Mouse (Mus musculus) thymus, postnatal 0 days (tissue): ENCODE measurements around the gene Fgfr3. TPM values are rescaled to one million over a fixed set of nuclear protein-coding genes. Genes with fewer than 3 reads are reported as not detected.

Experiments used
- DNase-seq: peaks from one replicate; pipeline ENCODE4 v3.0.0-alpha.2; 2015; ENCODE audit warnings: low spot score
- polyA plus RNA-seq: library from polyadenylated mRNA; unstranded; fragments of >200 nt; fragmentation: Nextera tagmentation; extraction: Ambion mirVana; gene quantifications from 2 replicates; pipeline ENCODE4 v1.2.1, GENCODE M21; 2015

The Fgfr3 gene
- polyA plus RNA-seq, result 0.67 and 0.73 TPM in 2 replicates

DNA sequence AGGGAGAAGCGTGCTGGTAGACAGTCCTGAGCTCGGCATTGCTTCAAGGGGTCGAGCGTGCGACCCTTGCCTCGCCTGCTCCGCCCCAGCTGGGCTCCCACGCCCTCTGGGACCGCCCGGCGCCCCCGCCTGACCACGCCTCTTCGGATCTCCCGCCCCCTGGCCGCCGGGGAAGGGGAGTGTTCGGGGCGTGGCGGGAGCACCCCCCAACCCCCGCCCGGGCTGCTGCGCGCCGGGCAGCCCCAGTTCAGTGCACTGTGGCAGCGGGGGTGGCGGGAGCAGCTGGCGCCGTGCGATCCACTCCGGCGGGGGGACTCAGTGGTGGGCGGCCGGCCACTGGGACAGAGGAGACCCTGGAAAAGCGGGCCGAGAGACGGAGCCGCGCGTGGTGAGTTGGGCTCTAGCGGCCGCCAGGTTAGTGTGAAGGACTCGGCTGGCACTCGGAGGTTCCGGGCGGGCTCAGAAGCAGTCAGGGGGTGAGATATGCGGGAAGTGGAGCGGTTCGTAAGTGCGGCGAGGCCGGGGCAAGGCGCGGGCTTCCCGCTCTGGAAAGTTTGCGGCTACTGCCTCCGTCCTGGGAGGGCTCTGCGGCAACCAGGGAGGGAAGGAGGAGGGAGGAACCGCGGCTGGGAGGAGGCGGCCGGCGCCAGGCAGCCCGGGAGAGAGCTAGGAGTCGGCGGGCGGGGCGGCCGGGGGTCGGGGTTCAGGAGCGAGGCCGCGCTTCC, at the start of gene Fgfr3:
Gene Fgfr3 (plus strand): TSS at position 134 of the 725 bp plus-strand sequence.
- DNase-seq, result peak; percentile 49

DNA sequence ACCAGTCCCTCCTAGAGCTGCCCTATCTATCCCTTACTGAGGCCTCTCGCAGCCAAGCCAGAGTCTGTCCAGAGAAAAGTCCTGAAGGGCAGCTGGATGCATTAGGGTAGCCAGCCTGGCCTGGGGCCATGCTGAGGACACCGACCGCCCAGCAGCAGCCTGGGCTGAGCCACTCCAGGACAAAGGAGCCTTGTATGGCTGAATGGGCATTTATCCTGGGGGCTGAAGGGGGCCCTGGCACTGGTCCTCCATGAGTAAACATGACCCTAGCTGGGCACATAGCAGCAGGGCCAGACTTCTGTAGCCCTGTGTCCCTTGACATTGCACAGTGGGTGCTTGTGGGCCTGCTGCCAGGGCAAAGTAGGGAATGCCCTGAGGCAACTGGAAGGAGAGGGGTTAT, 47.0 kb upstream of the Fgfr3 start:
- no peak for DNase-seq

DNA sequence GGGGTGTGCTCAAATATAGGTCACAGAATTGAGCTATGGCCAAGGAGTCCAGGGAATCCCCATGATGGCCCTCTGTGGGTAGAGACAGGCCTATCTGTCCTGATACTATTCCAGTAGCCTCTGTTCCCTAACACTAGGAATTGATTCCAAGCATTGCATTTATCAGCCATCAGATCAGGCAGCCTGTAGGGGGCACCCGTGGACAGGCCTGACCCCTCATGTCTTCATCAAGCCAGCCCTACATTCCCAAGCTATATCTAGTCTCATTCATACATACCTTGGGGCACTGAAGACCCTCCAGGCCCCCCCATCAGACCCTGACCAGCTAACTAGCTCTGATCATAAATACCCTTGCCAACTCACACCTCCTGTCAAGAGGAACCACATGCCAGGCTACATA, 45.5 kb upstream of the Fgfr3 start:
- DNase-seq, result no peak

DNA sequence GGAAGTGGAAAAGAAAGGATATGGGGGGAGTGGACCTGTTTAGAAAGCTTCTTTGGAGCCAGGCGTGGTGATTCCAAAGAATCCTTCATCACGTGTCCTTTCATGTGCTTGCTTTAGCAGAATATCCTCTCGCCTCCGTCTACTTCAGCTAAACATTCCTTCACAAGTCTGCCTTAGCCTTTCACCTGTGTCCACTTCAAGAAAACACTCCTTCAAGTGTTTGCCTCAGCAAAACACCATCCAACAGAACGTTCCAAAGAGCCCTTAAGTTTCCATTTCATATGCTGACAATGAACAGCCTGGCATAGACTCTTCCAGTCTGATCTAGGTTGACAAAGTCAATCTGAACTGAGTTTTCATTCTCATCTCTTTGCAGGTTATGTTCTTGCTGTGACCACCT, 43.2 kb upstream of the Fgfr3 start:
- no peak for DNase-seq

DNA sequence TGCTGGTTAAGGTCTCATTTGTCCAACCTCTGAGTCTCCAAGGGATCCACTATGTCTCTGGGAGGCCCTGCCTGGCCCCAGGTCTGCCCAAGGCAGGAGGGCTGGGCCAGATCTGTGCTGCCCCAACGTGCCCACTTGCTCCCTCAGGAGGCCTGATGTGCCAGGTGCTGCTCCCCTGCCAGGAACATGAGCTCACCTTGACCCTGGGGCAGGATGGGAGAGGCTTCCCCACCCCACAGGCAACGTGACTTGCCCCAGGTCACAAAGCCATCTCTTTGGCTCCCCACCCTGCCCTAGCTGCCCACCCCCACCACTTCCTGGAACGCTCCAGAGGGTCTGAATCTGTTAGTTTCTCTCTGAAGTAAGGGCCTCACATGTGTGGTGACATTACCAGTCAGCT, 40.4 kb upstream of the Fgfr3 start:
- no peak for DNase-seq

DNA sequence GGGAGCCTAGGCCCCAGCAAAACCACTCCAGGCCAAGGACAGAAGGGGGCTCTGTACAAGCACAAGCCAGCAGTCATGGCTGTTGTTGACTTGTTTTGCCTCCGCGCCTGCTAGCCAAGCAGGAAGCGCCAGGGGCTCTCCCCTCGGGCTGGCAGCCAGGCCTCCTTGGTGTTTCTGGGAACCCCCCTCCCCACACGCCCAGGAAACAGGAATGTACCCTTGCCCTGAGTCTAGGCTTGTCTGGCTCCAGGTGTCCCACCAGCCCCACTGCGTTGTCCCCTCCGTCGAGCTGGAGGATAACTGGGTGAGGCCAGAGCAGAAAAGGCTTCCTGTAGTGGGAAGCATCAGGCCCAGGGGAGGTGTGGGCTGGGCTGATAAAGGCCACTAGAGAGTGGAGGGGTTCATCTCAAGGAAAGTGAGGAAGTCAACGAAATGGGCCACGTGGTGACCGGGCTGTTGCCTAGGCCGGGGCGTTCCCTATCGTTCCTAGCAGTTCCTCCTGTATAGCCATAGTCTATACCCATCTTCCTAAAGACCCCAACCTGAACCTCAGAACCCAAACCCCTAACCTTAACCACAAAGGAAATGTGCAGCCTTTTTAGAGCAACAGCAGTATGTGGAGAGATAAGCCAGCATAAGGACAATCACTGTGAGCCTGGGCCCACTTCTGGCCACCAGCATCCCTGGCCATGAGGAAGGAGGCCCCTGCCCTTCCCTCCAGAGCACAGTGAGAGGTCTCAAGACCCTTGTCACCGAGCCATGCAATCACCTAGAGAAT, 39.7 kb upstream of the Fgfr3 start:
- no peak for DNase-seq

DNA sequence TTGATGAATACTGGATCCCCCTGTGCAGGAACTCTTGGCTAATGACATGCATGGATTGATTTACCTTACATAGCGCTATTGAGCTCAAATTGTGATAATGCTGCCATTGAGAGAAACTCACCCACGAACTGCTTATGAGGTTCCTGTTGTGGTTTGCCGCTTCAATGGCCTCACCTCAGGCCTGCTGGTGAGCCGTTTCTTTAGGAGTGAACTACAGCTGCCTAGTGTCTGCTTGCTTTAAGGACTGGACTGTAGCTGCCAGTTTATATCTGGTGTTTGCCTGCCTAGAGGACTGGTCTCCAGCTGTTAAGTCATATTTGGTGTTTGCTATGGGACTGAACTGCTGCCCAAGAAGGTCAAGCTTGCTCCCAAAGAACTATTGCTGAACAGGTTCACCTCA, 38.5 kb upstream of the Fgfr3 start:
- no peak for DNase-seq

DNA sequence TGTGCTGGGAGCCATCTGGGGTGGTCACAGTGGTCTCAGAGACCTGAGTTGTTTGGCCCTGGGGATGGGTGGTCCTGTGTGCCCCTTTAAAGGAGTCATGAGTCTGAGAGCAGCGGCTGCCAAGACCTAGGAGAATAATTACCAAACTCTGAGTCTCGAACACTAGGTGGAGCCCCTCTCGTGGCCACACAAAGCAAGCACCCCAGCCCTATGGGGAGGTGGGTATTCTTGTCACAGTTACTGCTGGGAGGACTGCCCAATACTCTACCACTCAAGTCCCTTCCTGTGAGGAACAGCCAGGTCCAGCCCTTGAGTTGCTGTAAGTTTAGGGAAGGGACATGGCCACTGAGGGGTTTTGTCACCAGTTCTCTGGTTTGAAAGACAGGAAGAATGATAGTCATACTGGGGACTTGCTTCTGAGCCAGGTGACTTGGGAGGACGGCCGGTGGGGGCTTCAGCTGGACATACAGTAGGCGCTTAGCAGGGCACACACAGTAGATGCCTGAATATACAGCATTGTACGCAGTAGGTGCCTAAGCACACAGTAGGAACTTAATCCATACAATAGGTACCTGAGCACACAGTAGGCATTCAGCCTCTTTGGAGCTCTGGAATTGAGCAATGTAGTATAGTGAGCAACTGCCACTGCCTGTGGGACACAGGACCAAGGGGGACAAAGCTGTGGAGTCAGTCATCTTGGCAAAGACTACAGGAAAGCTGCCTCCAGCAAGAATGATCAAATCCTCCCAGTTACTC, 37.4 kb upstream of the Fgfr3 start:
- peak; percentile 40 for DNase-seq

DNA sequence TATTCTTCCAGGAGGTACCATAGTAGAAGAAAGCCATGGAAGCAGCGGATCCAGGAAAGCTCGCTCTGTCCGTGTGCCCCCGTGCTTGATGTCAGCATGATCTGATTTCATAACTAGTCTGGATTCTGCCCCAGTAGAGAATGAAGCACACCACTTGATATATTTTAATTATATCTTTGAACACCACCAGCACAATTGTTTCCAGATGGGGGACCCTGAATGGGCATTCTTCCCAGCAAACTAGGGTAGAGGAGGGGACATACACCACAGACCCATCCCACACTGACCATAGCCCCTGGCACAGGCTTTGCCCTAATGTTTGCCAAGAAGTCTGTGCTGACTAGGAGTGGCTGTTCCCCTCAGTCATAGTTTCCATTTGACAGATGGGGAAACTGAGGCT, 36.5 kb upstream of the Fgfr3 start:
- no peak for DNase-seq

DNA sequence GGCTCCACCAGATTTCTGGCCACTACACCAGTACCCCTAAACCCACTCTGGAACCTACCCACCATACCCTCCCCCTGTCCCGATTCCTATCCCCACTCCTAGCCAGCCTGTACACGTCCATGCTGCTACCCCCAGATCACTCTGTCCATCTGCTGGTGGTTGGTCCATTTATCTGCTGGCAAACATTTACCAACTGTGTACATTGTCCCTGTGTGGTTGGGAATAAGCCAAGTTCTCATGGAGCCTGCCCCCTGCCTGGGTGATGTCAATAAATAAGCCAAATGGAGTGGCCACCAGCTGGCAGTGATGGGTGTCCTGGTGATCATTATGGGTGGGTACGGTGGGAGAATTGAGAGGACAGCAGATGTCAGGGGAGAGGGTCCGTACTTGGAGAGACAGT, 34.3 kb upstream of the Fgfr3 start:
- no peak for DNase-seq

DNA sequence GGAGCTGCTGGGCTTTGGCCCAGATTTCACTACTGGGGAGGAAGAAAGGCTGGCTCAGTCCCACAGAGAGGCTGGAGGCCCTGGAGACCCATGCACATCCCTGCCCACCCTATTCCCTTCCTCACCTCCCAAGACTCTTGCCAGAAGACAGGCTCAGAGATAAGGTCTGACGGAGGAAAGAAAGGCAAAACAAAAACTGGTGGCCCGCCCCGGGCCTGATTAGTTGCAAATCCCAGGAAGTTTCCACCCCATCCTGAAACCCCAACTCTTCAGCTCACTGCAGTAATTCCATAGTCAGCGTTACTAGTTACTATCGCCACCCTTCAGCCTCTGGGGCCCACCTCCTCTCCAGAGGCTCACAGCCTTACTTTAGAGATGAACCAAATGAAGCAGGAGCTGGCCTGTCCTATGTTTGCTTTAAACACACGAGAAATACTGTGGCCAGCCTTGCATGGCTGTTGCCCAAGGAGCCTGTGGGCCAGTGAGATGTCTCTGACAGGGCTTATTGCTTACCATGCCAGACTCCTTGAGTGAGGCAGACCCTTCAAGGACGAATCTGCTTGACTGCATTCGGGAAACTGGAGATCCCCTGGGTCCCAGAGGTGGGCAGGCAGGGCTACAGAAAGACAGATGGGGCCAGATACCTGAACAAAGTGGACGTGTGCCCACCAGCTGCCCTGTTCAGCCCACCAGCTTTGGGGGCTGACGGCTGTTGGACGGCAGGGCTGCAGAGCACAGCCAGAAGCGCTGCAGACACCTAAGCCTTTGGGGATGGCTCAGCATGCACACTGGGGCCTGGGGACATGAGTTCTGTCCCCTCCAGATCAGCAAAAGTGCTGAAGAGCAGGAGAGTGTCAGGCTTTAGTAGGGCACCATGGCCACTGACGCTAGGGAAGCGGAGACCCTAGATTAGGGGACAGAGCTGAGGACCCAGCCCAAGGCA, 32.9 kb upstream of the Fgfr3 start:
- DNase-seq, result no peak

DNA sequence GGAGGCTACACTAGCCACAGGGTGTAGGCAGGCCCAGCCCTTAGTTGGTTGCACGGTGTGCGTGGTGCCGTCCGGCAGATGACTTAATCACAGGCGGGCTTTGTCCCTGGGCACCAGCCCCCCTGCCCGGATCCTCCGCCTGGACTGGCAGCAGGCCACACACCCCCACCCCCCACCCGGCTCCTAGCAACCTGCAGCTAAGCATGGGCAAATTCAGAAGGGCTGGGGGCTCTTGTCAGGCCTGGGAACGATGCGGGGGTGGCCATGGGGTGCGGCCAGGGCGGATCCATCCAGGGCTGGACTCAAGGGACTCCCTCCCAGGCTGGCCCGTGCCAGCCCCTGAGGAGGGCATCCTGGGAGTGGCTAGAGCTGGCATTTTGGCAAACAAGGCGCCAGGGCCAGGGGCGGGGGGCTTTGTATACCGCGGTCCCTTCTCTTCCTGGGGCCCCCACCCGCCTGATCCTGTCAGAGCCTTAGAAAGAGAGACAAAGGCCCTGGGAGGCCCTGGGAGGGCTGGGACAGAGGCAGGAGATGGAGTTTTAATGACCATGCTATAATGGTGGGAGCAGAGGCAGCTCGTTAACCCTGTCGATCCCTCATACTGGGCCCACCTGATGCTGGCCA, 32.1 kb upstream of the Fgfr3 start:
- DNase-seq, result no peak

DNA sequence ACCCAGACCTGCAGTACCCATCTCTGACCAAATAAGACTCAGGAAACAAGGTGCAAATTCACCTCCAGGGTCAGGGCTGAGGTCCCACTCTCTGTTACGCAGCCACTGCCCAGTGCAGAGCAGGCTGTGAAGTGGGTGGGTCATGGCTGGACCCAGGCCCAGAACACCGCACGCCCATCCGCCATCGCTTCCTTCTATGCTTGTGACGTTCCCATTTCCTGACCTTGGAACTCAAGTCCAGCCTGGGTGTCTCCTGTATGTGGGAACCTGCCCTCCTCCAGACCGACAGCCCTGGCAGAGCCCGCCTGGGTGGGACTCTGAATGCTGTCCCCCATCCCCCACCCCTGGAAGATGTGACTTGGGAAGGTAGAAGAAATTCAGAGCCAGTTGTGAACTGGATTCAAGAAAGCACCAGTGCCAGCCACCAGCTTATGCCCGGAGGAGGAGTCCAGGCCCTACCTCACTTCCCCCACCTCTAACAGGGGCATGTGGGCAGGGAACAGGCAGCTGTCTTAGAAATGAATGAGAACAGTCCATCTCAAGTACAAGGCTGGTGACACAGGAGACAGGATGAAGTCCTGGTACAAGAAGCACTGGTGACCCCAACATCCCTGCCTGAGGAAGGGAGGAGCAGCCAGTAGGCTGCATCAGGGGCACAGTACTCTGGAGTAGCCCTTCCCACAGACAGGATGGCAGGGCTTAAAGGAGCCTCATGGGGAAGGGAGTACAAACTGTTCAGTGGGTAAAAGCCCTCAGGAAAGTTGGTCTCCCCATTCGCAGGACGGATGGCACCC, 31.4 kb upstream of the Fgfr3 start:
- no peak for DNase-seq

DNA sequence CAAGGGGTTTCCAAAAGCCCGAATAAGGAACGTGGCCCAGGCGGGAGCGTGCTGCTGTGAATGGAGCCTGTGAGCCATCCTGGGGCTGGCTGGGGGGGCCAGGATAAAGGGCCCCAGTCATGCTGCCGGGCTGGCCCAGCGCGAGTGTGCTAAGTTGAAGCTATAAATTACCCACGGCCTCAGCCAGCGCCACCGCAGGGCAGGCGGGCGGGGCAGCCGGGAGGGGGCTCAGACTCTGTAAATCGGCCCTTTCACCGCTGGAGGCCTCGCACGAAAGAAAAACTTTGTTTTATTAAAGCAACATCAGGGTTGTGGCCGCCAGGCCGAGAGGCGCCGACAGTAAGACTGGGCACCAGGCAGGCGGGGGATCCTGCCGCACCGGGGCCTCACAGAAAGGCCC, 29.1 kb upstream of the Fgfr3 start:
- DNase-seq, result no peak

DNA sequence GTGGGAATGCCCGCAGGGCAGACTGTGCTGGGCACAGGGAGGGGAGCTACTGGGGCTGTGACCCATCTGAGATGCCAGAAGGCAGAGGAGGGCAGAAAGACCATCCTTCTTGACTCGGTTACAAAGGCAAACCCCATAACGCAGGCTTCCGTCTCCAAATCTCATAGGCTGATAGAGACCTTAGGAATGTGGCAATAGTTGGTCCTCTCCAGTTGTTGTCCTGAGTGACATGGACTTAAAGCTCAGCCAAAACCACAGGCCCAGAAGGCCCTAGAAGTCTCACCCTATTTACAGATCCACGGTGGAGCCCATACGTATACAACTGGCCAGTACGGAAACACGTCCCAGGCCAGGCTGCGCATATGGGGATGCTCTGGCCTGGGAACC, 27.0 kb upstream of the Fgfr3 start:
- no peak for DNase-seq

DNA sequence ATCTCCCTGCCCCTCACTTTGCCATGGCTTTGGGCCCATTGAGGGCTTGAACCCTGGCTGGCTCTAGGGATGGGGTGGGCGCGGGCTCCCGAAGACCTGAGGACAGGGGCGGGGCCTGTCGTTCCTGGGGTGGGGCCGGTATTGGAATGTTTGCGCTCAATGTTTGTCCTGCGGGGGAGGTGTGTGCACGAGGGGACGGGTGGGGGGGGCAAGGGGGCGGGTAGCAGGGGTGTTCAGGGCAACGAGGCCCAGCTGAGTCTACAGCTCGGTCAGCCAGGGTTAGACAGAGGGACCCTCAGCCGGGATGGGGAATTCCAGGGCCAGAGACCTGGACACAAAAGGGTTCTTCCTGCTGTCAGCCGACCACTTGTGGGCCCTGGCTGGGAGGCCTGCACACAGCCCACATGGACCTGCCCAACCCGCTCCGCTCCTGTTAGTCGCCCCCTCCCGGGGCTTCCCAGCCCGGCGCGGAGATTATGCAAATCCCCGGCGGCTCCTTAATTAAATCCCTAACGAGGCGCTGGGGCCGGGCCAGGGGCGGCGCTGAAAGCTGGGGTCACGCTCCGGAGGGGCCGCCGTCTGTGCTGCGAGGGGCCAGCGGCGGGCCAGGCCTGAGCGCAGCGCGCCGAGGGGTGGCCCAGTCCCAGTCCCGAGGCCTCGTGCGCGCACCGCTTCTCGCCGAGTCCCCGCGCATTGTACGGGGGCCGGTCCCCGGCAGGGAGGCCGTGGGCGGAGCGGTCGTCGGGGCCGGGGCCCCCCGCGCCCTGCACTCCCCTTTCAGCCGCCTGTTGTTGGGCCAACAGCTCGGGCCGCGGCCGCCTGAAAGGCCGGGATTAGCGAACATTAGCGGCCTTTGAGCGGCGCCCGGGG, 26.4 kb upstream of the Fgfr3 start:
- DNase-seq, result no peak

DNA sequence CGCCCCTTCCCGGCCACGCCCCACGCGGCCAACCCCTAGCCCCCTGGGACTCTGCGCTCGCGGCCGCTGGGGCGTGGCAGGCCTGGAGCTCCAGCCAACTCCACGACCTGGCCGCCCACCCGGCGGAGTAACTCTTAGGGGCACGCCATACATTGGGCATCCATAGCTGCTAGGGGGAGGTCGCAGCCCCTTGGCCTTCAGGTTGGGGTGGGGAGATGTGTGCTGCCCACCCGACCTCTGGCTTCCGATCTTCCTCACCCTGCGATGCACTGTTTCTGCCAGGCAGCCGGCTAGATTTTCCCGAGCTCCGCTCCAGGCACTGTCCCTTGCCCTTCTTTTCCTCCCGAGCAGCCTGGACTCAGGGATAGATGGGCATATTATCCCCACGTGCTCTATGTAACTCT, 25.8 kb upstream of the Fgfr3 start:
- no peak for DNase-seq

DNA sequence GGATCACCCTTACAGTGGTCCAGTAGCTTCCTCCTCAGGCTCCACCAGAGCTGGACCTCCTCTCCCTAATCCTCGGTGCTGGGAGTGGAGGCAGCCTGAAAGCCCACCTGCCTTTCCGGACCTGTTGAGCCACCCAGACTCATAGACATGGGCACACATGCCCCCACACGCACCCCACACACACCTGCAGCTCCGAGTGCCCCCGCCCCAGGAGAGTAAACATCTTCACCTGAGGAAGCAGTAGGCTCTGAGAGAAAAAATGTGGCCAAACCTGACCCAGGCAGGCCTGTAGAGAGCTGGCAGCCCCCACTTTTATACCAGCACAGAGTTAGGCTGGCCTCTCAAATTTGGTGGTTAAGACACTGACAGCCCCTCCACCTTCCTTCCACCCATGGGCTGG, 25.0 kb upstream of the Fgfr3 start:
- DNase-seq, result no peak

DNA sequence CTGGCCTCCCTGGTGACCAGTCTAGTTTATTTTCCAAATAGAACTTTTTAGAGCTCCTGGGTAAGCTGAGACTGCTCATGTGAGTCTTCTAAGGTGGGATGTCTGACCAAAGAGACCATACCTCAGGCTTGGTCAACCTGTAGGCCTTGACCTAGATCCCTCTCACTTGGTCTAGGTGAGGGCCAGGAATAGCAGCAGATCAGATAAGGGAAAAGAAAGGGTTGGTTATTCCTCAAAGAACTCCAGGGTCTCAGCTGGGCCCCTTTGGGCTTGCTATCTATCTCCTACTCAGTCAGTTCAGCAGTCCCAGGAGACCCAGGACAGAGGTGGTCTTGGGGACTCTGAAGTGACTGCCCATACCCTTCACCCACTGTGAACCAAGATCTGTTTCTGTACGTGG, 23.9 kb upstream of the Fgfr3 start:
- DNase-seq, result no peak
